Mouse (Mus musculus): ENCODE measurements around the gene Slc8a3. TPM values are rescaled to one million over a fixed set of nuclear protein-coding genes. Genes with fewer than 3 reads are reported as not detected.

Gene Slc8a3
- polyA plus RNA-seq, 1 experiment from 2014 or later, result 0.44 TPM

- H3K36me3 ChIP-seq, result no peaks in the 10 kb centered on the region
- no peaks in the 10 kb centered on the region for H3K27me3 ChIP-seq (replicated peaks)
- no peak overlapping the region for H3K27ac ChIP-seq (replicated peaks)
- H3K4me3 ChIP-seq, result no peak overlapping the region
- no peak overlapping the region for H3K9ac ChIP-seq
- H3K9me3 ChIP-seq, result no peaks in the 10 kb centered on the region
- WGBS, result 17% methylated on average over 5 of the region's 5 CpGs
- ATAC-seq (ENCODE audit: extremely low read depth, insufficient number of reproducible peaks, low FRiP score, low TSS enrichment), result no peak
- peaks cover 8% of the 10 kb centered on the region for H3K4me1 ChIP-seq
- no peak overlapping the region for H3K4me2 ChIP-seq
Measured at GRCm38 (mm10) chr12:81294613-81295012, 38.4 kb downstream of the Slc8a3 start.

GRCm38 (mm10) chr12:81278031-81278430 lies 54.9 kb downstream of the Slc8a3 start:
- no peak for ATAC-seq (ENCODE audit: extremely low read depth, insufficient number of reproducible peaks, low FRiP score, low TSS enrichment)
- Histone ChIP-seq H3K27ac (replicated peaks) (no peak overlapping the region), H3K4me3 (no peak overlapping the region), H3K9ac (no peak overlapping the region), H3K36me3 (no peaks in the 10 kb centered on the region), H3K9me3 (no peaks in the 10 kb centered on the region), H3K4me2 (no peak overlapping the region), H3K27me3 (replicated peaks) (no peaks in the 10 kb centered on the region), H3K4me1 (no peaks in the 10 kb centered on the region)
- 76% methylated on average over 2 of the region's 2 CpGs for WGBS

- Histone ChIP-seq H3K9ac (no peak overlapping the region), H3K27ac (replicated peaks) (no peak overlapping the region), H3K9me3 (no peaks in the 10 kb centered on the region), H3K4me3 (no peak overlapping the region), H3K27me3 (replicated peaks) (no peaks in the 10 kb centered on the region), H3K4me1 (no peaks in the 10 kb centered on the region), H3K4me2 (no peak overlapping the region), H3K36me3 (no peaks in the 10 kb centered on the region)
- 54% methylated on average over 4 of the region's 4 CpGs for WGBS
- ATAC-seq (ENCODE audit: extremely low read depth, insufficient number of reproducible peaks, low FRiP score, low TSS enrichment), result no peak
Measured at GRCm38 (mm10) chr12:81274616-81275015, 58.4 kb downstream of the Slc8a3 start.

GRCm38 (mm10) chr12:81273333-81273732 lies 59.6 kb downstream of the Slc8a3 start:
- Histone ChIP-seq H3K9ac (no peak overlapping the region), H3K27me3 (replicated peaks) (no peaks in the 10 kb centered on the region), H3K4me3 (no peak overlapping the region), H3K4me1 (no peaks in the 10 kb centered on the region), H3K36me3 (no peaks in the 10 kb centered on the region), H3K27ac (replicated peaks) (no peak overlapping the region), H3K9me3 (no peaks in the 10 kb centered on the region), H3K4me2 (no peak overlapping the region)
- WGBS, result 44% methylated on average over 3 of the region's 3 CpGs
- no peak for ATAC-seq (ENCODE audit: extremely low read depth, insufficient number of reproducible peaks, low FRiP score, low TSS enrichment)

GRCm38 (mm10) chr12:81269246-81269645 lies 63.7 kb downstream of the Slc8a3 start:
- Histone ChIP-seq H3K4me2 (no peak overlapping the region), H3K36me3 (no peaks in the 10 kb centered on the region), H3K27ac (replicated peaks) (no peak overlapping the region), H3K4me1 (peaks cover 5% of the 10 kb centered on the region), H3K27me3 (replicated peaks) (no peaks in the 10 kb centered on the region), H3K9me3 (no peaks in the 10 kb centered on the region), H3K9ac (no peak overlapping the region), H3K4me3 (no peak overlapping the region)
- ATAC-seq (ENCODE audit: extremely low read depth, insufficient number of reproducible peaks, low FRiP score, low TSS enrichment), result no peak
- 70% methylated on average over 5 of the region's 5 CpGs for WGBS

- WGBS, result 50% methylated on average over 6 of the region's 6 CpGs
- H3K4me3 ChIP-seq, result no peak overlapping the region
- no peak overlapping the region for H3K4me2 ChIP-seq
- H3K27me3 ChIP-seq (replicated peaks), result no peaks in the 10 kb centered on the region; the same call in 1 of the 2 replicates
- H3K36me3 ChIP-seq, result no peaks in the 10 kb centered on the region
- no peak overlapping the region for H3K9ac ChIP-seq
- H3K4me1 ChIP-seq, result peaks cover 23% of the 10 kb centered on the region
- ATAC-seq (ENCODE audit: extremely low read depth, insufficient number of reproducible peaks, low FRiP score, low TSS enrichment), result no peak
- H3K9me3 ChIP-seq, result no peaks in the 10 kb centered on the region
- H3K27ac ChIP-seq (replicated peaks), result peak overlapping the region; percentile 54; the same call in 1 of the 2 replicates
Measured at GRCm38 (mm10) chr12:81262821-81263220, 70.2 kb downstream of the Slc8a3 start.

- ATAC-seq (ENCODE audit: extremely low read depth, insufficient number of reproducible peaks, low FRiP score, low TSS enrichment), result no peak
- no peak overlapping the region for H3K27ac ChIP-seq (replicated peaks)
- 62% methylated on average over 3 of the region's 3 CpGs for WGBS
- H3K4me1 ChIP-seq, result peaks cover 8% of the 10 kb centered on the region
- H3K4me3 ChIP-seq, result no peak overlapping the region
- H3K9ac ChIP-seq, result no peak overlapping the region
- H3K4me2 ChIP-seq, result no peak overlapping the region
- no peaks in the 10 kb centered on the region; the same call in 1 of the 2 replicates for H3K27me3 ChIP-seq (replicated peaks)
- H3K9me3 ChIP-seq, result no peaks in the 10 kb centered on the region
- H3K36me3 ChIP-seq, result no peaks in the 10 kb centered on the region
Measured at GRCm38 (mm10) chr12:81258215-81258614, 74.8 kb downstream of the Slc8a3 start.

GRCm38 (mm10) chr12:81245411-81245810 lies 87.6 kb downstream of the Slc8a3 start:
- 77% methylated on average over 6 of the region's 6 CpGs for WGBS
- ATAC-seq (ENCODE audit: extremely low read depth, insufficient number of reproducible peaks, low FRiP score, low TSS enrichment), result no peak
- 0 out of 2 replicates have a peak, but pooled peaks cover 3% of the 10 kb centered on the region for H3K27me3 ChIP-seq (replicated peaks)

GRCm38 (mm10) chr12:81244954-81245353 lies 88.0 kb downstream of the Slc8a3 start:
- H3K9ac ChIP-seq, result no peak overlapping the region
- WGBS, result 53% methylated on average over 7 of the region's 7 CpGs
- H3K4me1 ChIP-seq, result no peaks in the 10 kb centered on the region
- no peaks in the 10 kb centered on the region for H3K36me3 ChIP-seq
- no peak overlapping the region for H3K4me3 ChIP-seq
- H3K4me2 ChIP-seq, result no peak overlapping the region
- ATAC-seq (ENCODE audit: extremely low read depth, insufficient number of reproducible peaks, low FRiP score, low TSS enrichment), result no peak
- H3K9me3 ChIP-seq, result no peaks in the 10 kb centered on the region
- 0 out of 2 replicates have a peak, but pooled peaks cover 3% of the 10 kb centered on the region for H3K27me3 ChIP-seq (replicated peaks)
- H3K27ac ChIP-seq (replicated peaks), result no peak overlapping the region

More at GRCm38 (mm10) chr12:81245411-81245810, 87.6 kb downstream of the Slc8a3 start:
- Histone ChIP-seq H3K9ac (no peak overlapping the region), H3K4me2 (no peak overlapping the region), H3K36me3 (no peaks in the 10 kb centered on the region), H3K27ac (replicated peaks) (no peak overlapping the region), H3K4me3 (no peak overlapping the region), H3K9me3 (no peaks in the 10 kb centered on the region), H3K4me1 (no peaks in the 10 kb centered on the region)

- WGBS, result 67% methylated on average over 1 of the region's 1 CpGs
- no peaks in the 10 kb centered on the region for H3K36me3 ChIP-seq
- no peak overlapping the region for H3K9ac ChIP-seq
- H3K4me3 ChIP-seq, result no peak overlapping the region
- H3K4me1 ChIP-seq, result no peaks in the 10 kb centered on the region
- ATAC-seq (ENCODE audit: extremely low read depth, insufficient number of reproducible peaks, low FRiP score, low TSS enrichment), result no peak
- H3K27me3 ChIP-seq (replicated peaks), result 0 out of 2 replicates have a peak, but pooled peaks cover 3% of the 10 kb centered on the region
- no peaks in the 10 kb centered on the region for H3K9me3 ChIP-seq
- H3K4me2 ChIP-seq, result no peak overlapping the region
- no peak overlapping the region for H3K27ac ChIP-seq (replicated peaks)
Measured at GRCm38 (mm10) chr12:81244492-81244891, 88.5 kb downstream of the Slc8a3 start.

- H3K4me1 ChIP-seq, result no peaks in the 10 kb centered on the region
- WGBS, result 50% methylated on average over 2 of the region's 2 CpGs
- H3K9me3 ChIP-seq, result no peaks in the 10 kb centered on the region
- H3K4me3 ChIP-seq, result no peak overlapping the region
- H3K36me3 ChIP-seq, result no peaks in the 10 kb centered on the region
- no peak overlapping the region for H3K27ac ChIP-seq (replicated peaks)
- ATAC-seq (ENCODE audit: extremely low read depth, insufficient number of reproducible peaks, low FRiP score, low TSS enrichment), result no peak
- no peak overlapping the region for H3K9ac ChIP-seq
- H3K27me3 ChIP-seq (replicated peaks), result 0 out of 2 replicates have a peak, but pooled peaks cover 3% of the 10 kb centered on the region
- H3K4me2 ChIP-seq, result no peak overlapping the region
Measured at GRCm38 (mm10) chr12:81241676-81242075, 91.3 kb downstream of the Slc8a3 start.

GRCm38 (mm10) chr12:81241096-81241495 lies 91.9 kb downstream of the Slc8a3 start:
- no peak overlapping the region for H3K4me3 ChIP-seq
- ATAC-seq (ENCODE audit: extremely low read depth, insufficient number of reproducible peaks, low FRiP score, low TSS enrichment), result no peak
- H3K4me1 ChIP-seq, result no peaks in the 10 kb centered on the region
- H3K9ac ChIP-seq, result no peak overlapping the region
- 0 out of 2 replicates have a peak, but pooled peaks cover 3% of the 10 kb centered on the region for H3K27me3 ChIP-seq (replicated peaks)
- no peak overlapping the region for H3K4me2 ChIP-seq
- WGBS, result 63% methylated on average over 4 of the region's 4 CpGs
- no peaks in the 10 kb centered on the region for H3K9me3 ChIP-seq
- H3K27ac ChIP-seq (replicated peaks), result no peak overlapping the region
- no peaks in the 10 kb centered on the region for H3K36me3 ChIP-seq
